Mouse (Mus musculus) forebrain, embryonic 13.5 days (tissue): ENCODE measurements around the gene Gdpgp1. TPM values are rescaled to one million over a fixed set of nuclear protein-coding genes. Genes with fewer than 3 reads are reported as not detected.

ENCODE experiments used
- polyA plus RNA-seq: library from polyadenylated mRNA; unstranded; fragments of >200 nt; fragmentation: Nextera tagmentation; extraction: Ambion mirVana; gene quantifications from 2 replicates; pipeline ENCODE4 v1.2.1, GENCODE M21; 2015

The Gdpgp1 gene
- polyA plus RNA-seq, 1 experiment from 2014 or later = 3.3 TPM

Other genes with a start within 250 kb of the Gdpgp1 start
- gene Zfp710, start 208.1 kb upstream of the Gdpgp1 start, polyA plus RNA-seq = 20.6 and 23.1 TPM in 2 replicates
- gene Idh2, start 117.5 kb upstream of the Gdpgp1 start, polyA plus RNA-seq = 351 and 386 TPM in 2 replicates
- 20.7 and 22.3 TPM in 2 replicates for gene Sema4b, start 46.0 kb upstream of the Gdpgp1 start, polyA plus RNA-seq
- gene Cib1, start 52 bp upstream of the Gdpgp1 start, polyA plus RNA-seq = 34.4 and 37.8 TPM in 2 replicates
- gene Ttll13, start 13.5 kb downstream of the Gdpgp1 start, polyA plus RNA-seq = 0.97 and 1.8 TPM in 2 replicates
- 56.3 and 57.7 TPM in 2 replicates for gene Ngrn, start 28.4 kb downstream of the Gdpgp1 start, polyA plus RNA-seq
- gene Vps33b, start 36.8 kb downstream of the Gdpgp1 start, polyA plus RNA-seq = 14.1 and 17.2 TPM in 2 replicates
- 166 and 178 TPM in 2 replicates for gene Prc1, start 61.6 kb downstream of the Gdpgp1 start, polyA plus RNA-seq
- 16.2 and 18.7 TPM in 2 replicates for gene Rccd1, start 91.6 kb downstream of the Gdpgp1 start, polyA plus RNA-seq
- 40.8 and 46.2 TPM in 2 replicates for gene Unc45a, start 108.1 kb downstream of the Gdpgp1 start, polyA plus RNA-seq
- gene Hddc3, start 110.2 kb downstream of the Gdpgp1 start, polyA plus RNA-seq = 22.3 and 23.9 TPM in 2 replicates
- 15.5 and 16.8 TPM in 2 replicates for gene Man2a2, start 138.5 kb downstream of the Gdpgp1 start, polyA plus RNA-seq
- gene Fes, start 155.1 kb downstream of the Gdpgp1 start, polyA plus RNA-seq = 4.0 and 4.1 TPM in 2 replicates
- 3.0 and 3.4 TPM in 2 replicates for gene Furin, start 172.6 kb downstream of the Gdpgp1 start, polyA plus RNA-seq